ENCODE assay signal across 9 mouse cellular contexts in genomic region chr15:79126217-79126932, GRCm38 (mm10). TPM values are rescaled to one million over a fixed set of nuclear protein-coding genes. Genes with fewer than 3 reads are reported as not detected.
DNase-seq lines count a peak whose midpoint lies in the region; ATAC-seq and TF ChIP-seq lines count a peak whose summit lies in the region.
"Had no signal": no experiment of that assay in that cellular context is flagged by ENCODE, and none has a peak within 500 bp of the region (broad histone marks: within the 10 kb centered on the region; RNA-seq: fewer than 3 reads in every experiment).

No protein-coding gene starts in this region.

- peak overlapping the region; percentile 18; the same call in 1 of the 2 replicates for H3K9ac ChIP-seq in heart, postnatal 0 days (replicated peaks; ENCODE audit: low read depth, low read length)
- H3K9ac ChIP-seq: embryonic facial prominence, embryonic 12.5 days had no signal

- peak; percentile 70 for TF ChIP-seq CTCF in heart, postnatal 0 days (IDR thresholded peaks at IDR 0.05; ENCODE audit: low read depth)

- no peak for ATAC-seq in heart, postnatal 0 days (ENCODE audit: insufficient read depth, low read depth)
- ATAC-seq in common myeloid progenitor, adult 5-6 weeks (replicated peaks; ENCODE audit: low read depth, poor library complexity, severe bottlenecking) = peak; percentile 61; the same call in 1 of the 2 replicates
- no peak for ATAC-seq in megakaryocyte, adult 5-6 weeks (ENCODE audit: poor library complexity, severe bottlenecking)

- no peak overlapping the region for H3K4me2 ChIP-seq in heart, postnatal 0 days (ENCODE audit: low read depth, low read length)
- H3K4me2 ChIP-seq: embryonic facial prominence, embryonic 12.5 days had no signal

- peak overlapping the region; percentile 9; the same call in 1 of the 2 replicates for H3K27ac ChIP-seq in heart, postnatal 0 days (ENCODE audit: low read depth)
- no peak overlapping the region for H3K27ac ChIP-seq in heart, embryonic 10.5 days
- H3K27ac ChIP-seq: embryonic facial prominence, embryonic 12.5 days had no signal

- H3K4me1 ChIP-seq in heart, postnatal 0 days (ENCODE audit: control insufficient read depth, insufficient read depth) = peaks cover 42% of the 10 kb centered on the region
- H3K4me1 ChIP-seq in heart, embryonic 10.5 days = 0 out of 2 replicates have a peak, but pooled peaks cover 3% of the 10 kb centered on the region
- H3K4me1 ChIP-seq: embryonic facial prominence, embryonic 12.5 days had no signal

- peaks cover 86% of the 10 kb centered on the region for H3K36me3 ChIP-seq in heart, postnatal 0 days (replicated peaks; ENCODE audit: control insufficient read depth, insufficient read depth, low read length)
- peaks cover 96% of the 10 kb centered on the region for H3K36me3 ChIP-seq in heart, embryonic 10.5 days

- no peaks in the 10 kb centered on the region for H3K9me3 ChIP-seq in heart, postnatal 0 days (replicated peaks; ENCODE audit: control insufficient read depth, low read length)
- H3K9me3 ChIP-seq in heart, embryonic 10.5 days = no peaks in the 10 kb centered on the region
- H3K9me3 ChIP-seq: embryonic facial prominence, embryonic 12.5 days had no signal

- H3K4me3 ChIP-seq in heart, postnatal 0 days (ENCODE audit: low read depth, low read length) = no peak overlapping the region
- no peak overlapping the region for H3K4me3 ChIP-seq in heart, embryonic 10.5 days
- H3K4me3 ChIP-seq: embryonic facial prominence, embryonic 12.5 days had no signal

- WGBS in heart, postnatal 0 days = 75% methylated on average over 13 of the region's 13 CpGs
- 79% methylated on average over 13 of the region's 13 CpGs for WGBS in heart, embryonic 10.5 days

- no peaks in the 10 kb centered on the region for H3K27me3 ChIP-seq in heart, postnatal 0 days (ENCODE audit: control insufficient read depth, insufficient read depth, low read length)
- H3K27me3 ChIP-seq in heart, embryonic 10.5 days (ENCODE audit: insufficient read depth, poor library complexity, severe bottlenecking) = no peaks in the 10 kb centered on the region
- H3K27me3 ChIP-seq: embryonic facial prominence, embryonic 12.5 days had no signal

- DNase-seq in heart, postnatal 0 days (ENCODE audit: low spot score) = no peak
- DNase-seq in heart, embryonic 10.5 days (ENCODE audit: low spot score) = no peak
- peak; percentile 63 for DNase-seq in A20 (ENCODE audit: low read depth, low spot score)
- peak; percentile 84 for DNase-seq in NIH3T3 (ENCODE audit: low read depth)
- peak; percentile 71 to 74 for DNase-seq in kidney, postnatal 4 days
- DNase-seq in natural killer cell, adult 2 months (ENCODE audit: low spot score in 2 of 2) = peak; percentile 16 to 44

- TF ChIP-seq EP300 in heart, postnatal 0 days (IDR thresholded peaks at IDR 0.05; ENCODE audit: low read depth) = no peak

RNA-seq across cellular contexts. Expression of gene Polr2f, which starts 14.4 kb away (rescaled TPM):
- total RNA-seq in heart, postnatal 0 days (2014; rRNA removed; ENCODE audit: low replicate concordance) = 50.2 and 84.8 TPM in 2 replicates
- polyA plus RNA-seq in heart, postnatal 0 days (2015; fragmentation: Nextera tagmentation; extraction: Ambion mirVana) = 271 and 286 TPM in 2 replicates
- 289 and 326 TPM in 2 replicates for polyA plus RNA-seq in heart, embryonic 10.5 days (2016; fragmentation: Nextera tagmentation; extraction: Ambion mirVana)
- 72.3 and 128 TPM in 2 replicates for total RNA-seq in common myeloid progenitor, adult 5-6 weeks (2017)
- 46.0 and 49.2 TPM in 2 replicates for total RNA-seq in megakaryocyte, adult 5-6 weeks (2015)
- 39.6 and 54.1 TPM in 2 replicates for total RNA-seq in megakaryocyte, adult 5-6 weeks (2017)

RNA-seq across cellular contexts. Expression of gene 1700088E04Rik, which starts 14.7 kb away (rescaled TPM):
- 2.2 TPM in 1 of 2 replicates, not detected in the other for total RNA-seq in heart, postnatal 0 days (2014; rRNA removed; ENCODE audit: low replicate concordance)
- 8.8 and 10.7 TPM in 2 replicates for polyA plus RNA-seq in heart, postnatal 0 days (2015; fragmentation: Nextera tagmentation; extraction: Ambion mirVana)
- 6.0 and 8.1 TPM in 2 replicates for polyA plus RNA-seq in heart, embryonic 10.5 days (2016; fragmentation: Nextera tagmentation; extraction: Ambion mirVana)
- 0.14 TPM in 1 of 2 replicates, not detected in the other for total RNA-seq in common myeloid progenitor, adult 5-6 weeks (2017)
- total RNA-seq in megakaryocyte, adult 5-6 weeks (2015) = not detected in 2 replicates
- not detected in 2 replicates for total RNA-seq in megakaryocyte, adult 5-6 weeks (2017)

RNA-seq across cellular contexts. Expression of gene Micall1, which starts 17.7 kb away (rescaled TPM):
- 45.9 and 52.9 TPM in 2 replicates for total RNA-seq in heart, postnatal 0 days (2014; rRNA removed; ENCODE audit: low replicate concordance)
- 13.2 and 19.0 TPM in 2 replicates for polyA plus RNA-seq in heart, postnatal 0 days (2015; fragmentation: Nextera tagmentation; extraction: Ambion mirVana)
- polyA plus RNA-seq in heart, embryonic 10.5 days (2016; fragmentation: Nextera tagmentation; extraction: Ambion mirVana) = 13.1 and 14.5 TPM in 2 replicates
- total RNA-seq in common myeloid progenitor, adult 5-6 weeks (2017) = 2.3 and 2.5 TPM in 2 replicates
- 4.4 and 6.1 TPM in 2 replicates for total RNA-seq in megakaryocyte, adult 5-6 weeks (2015)
- 3.6 and 6.3 TPM in 2 replicates for total RNA-seq in megakaryocyte, adult 5-6 weeks (2017)

RNA-seq across cellular contexts. Expression of gene Sox10, which starts 38.7 kb away (rescaled TPM):
- 0.31 and 0.53 TPM in 2 replicates for total RNA-seq in heart, postnatal 0 days (2014; rRNA removed; ENCODE audit: low replicate concordance)
- polyA plus RNA-seq in heart, postnatal 0 days (2015; fragmentation: Nextera tagmentation; extraction: Ambion mirVana) = 0.12 and 0.34 TPM in 2 replicates
- 0.34 and 1.6 TPM in 2 replicates for polyA plus RNA-seq in heart, embryonic 10.5 days (2016; fragmentation: Nextera tagmentation; extraction: Ambion mirVana)
- total RNA-seq in common myeloid progenitor, adult 5-6 weeks (2017) = not detected in 2 replicates
- not detected in 2 replicates for total RNA-seq in megakaryocyte, adult 5-6 weeks (2015)
- total RNA-seq in megakaryocyte, adult 5-6 weeks (2017) = not detected in 2 replicates

RNA-seq across cellular contexts. Expression of gene Eif3l, which starts 51.4 kb away (rescaled TPM):
- total RNA-seq in heart, postnatal 0 days (2014; rRNA removed; ENCODE audit: low replicate concordance) = 183 and 210 TPM in 2 replicates
- polyA plus RNA-seq in heart, postnatal 0 days (2015; fragmentation: Nextera tagmentation; extraction: Ambion mirVana) = 114 and 123 TPM in 2 replicates
- 201 and 226 TPM in 2 replicates for polyA plus RNA-seq in heart, embryonic 10.5 days (2016; fragmentation: Nextera tagmentation; extraction: Ambion mirVana)
- 227 and 237 TPM in 2 replicates for total RNA-seq in common myeloid progenitor, adult 5-6 weeks (2017)
- 110 and 116 TPM in 2 replicates for total RNA-seq in megakaryocyte, adult 5-6 weeks (2015)
- total RNA-seq in megakaryocyte, adult 5-6 weeks (2017) = 153 and 155 TPM in 2 replicates

Comparison
In these comparisons a context has a peak if more than half of its experiments do, and no peak if none do; other contexts are left out.
1. DNase-seq: peak in A20 (single experiment), NIH3T3 (single experiment), kidney, postnatal 4 days (2 of 2) and natural killer cell, adult 2 months (2 of 2); none in heart, postnatal 0 days (single experiment) and heart, embryonic 10.5 days (single experiment).